12 mouse cellular contexts compared by ENCODE assay signal in genomic region chr2:157429735-157430134, GRCm38 (mm10). TPM values are rescaled to one million over a fixed set of nuclear protein-coding genes. Genes with fewer than 3 reads are reported as not detected.
DNase-seq lines count a peak whose midpoint lies in the region; ATAC-seq lines count a peak whose summit lies in the region.
"Had no signal": no experiment of that assay in that cellular context is flagged by ENCODE, and none has a peak within 500 bp of the region (broad histone marks: within the 10 kb centered on the region; RNA-seq: fewer than 3 reads in every experiment).

No protein-coding gene starts in this region.

- no peaks in the 10 kb centered on the region for H3K27me3 ChIP-seq in forebrain, embryonic 10.5 days (ENCODE audit: poor library complexity, severe bottlenecking)
- H3K27me3 ChIP-seq in forebrain, embryonic 15.5 days = no peaks in the 10 kb centered on the region
- H3K27me3 ChIP-seq in midbrain, embryonic 12.5 days = no peaks in the 10 kb centered on the region
- no peaks in the 10 kb centered on the region for H3K27me3 ChIP-seq in midbrain, embryonic 14.5 days (ENCODE audit: control insufficient read depth, insufficient read depth, low read length)
- no peaks in the 10 kb centered on the region for H3K27me3 ChIP-seq in embryonic facial prominence, embryonic 11.5 days (ENCODE audit: control insufficient read depth, insufficient read depth, low read length)
- no peaks in the 10 kb centered on the region for H3K27me3 ChIP-seq in limb, embryonic 15.5 days
- H3K27me3 ChIP-seq: heart, embryonic 13.5 days had no signal

- H3K4me1 ChIP-seq in forebrain, embryonic 10.5 days = peaks cover 99% of the 10 kb centered on the region
- H3K4me1 ChIP-seq in forebrain, embryonic 15.5 days = peaks cover 91% of the 10 kb centered on the region
- H3K4me1 ChIP-seq in midbrain, embryonic 12.5 days = peaks cover 83% of the 10 kb centered on the region
- peaks cover 46% of the 10 kb centered on the region for H3K4me1 ChIP-seq in midbrain, embryonic 14.5 days (ENCODE audit: control insufficient read depth, insufficient read depth, low read length)
- peaks cover 5% of the 10 kb centered on the region; the same call in 1 of the 2 replicates for H3K4me1 ChIP-seq in embryonic facial prominence, embryonic 11.5 days (ENCODE audit: control insufficient read depth, insufficient read depth, low read length)
- peaks cover 88% of the 10 kb centered on the region for H3K4me1 ChIP-seq in limb, embryonic 15.5 days

- 83% methylated on average over 7 of the region's 7 CpGs for WGBS in forebrain, embryonic 10.5 days
- WGBS in forebrain, embryonic 15.5 days = 85% methylated on average over 7 of the region's 7 CpGs
- 83% methylated on average over 7 of the region's 7 CpGs for WGBS in midbrain, embryonic 12.5 days
- 87% methylated on average over 7 of the region's 7 CpGs for WGBS in midbrain, embryonic 14.5 days
- WGBS in embryonic facial prominence, embryonic 11.5 days = 84% methylated on average over 7 of the region's 7 CpGs
- WGBS in limb, embryonic 15.5 days = 74% methylated on average over 7 of the region's 7 CpGs

- H3K4me2 ChIP-seq in forebrain, embryonic 15.5 days (replicated peaks) = no peak overlapping the region
- H3K4me2 ChIP-seq in midbrain, embryonic 12.5 days (replicated peaks) = no peak overlapping the region
- no peak overlapping the region for H3K4me2 ChIP-seq in midbrain, embryonic 14.5 days (ENCODE audit: low read length)
- H3K4me2 ChIP-seq in embryonic facial prominence, embryonic 11.5 days (ENCODE audit: low read depth, low read length) = no peak overlapping the region
- no peak overlapping the region for H3K4me2 ChIP-seq in limb, embryonic 15.5 days
- H3K4me2 ChIP-seq: heart, embryonic 13.5 days; lung, embryonic 14.5 days had no signal

- no peaks in the 10 kb centered on the region for H3K9me3 ChIP-seq in forebrain, embryonic 10.5 days
- H3K9me3 ChIP-seq in forebrain, embryonic 15.5 days = no peaks in the 10 kb centered on the region
- H3K9me3 ChIP-seq in midbrain, embryonic 12.5 days = no peaks in the 10 kb centered on the region
- no peaks in the 10 kb centered on the region for H3K9me3 ChIP-seq in midbrain, embryonic 14.5 days (ENCODE audit: control insufficient read depth, low read length)
- H3K9me3 ChIP-seq in embryonic facial prominence, embryonic 11.5 days (replicated peaks; ENCODE audit: control insufficient read depth, low read length) = no peaks in the 10 kb centered on the region
- no peaks in the 10 kb centered on the region for H3K9me3 ChIP-seq in limb, embryonic 15.5 days
- H3K9me3 ChIP-seq: heart, embryonic 13.5 days had no signal

- H3K36me3 ChIP-seq in forebrain, embryonic 10.5 days (replicated peaks) = peaks cover 83% of the 10 kb centered on the region
- H3K36me3 ChIP-seq in forebrain, embryonic 15.5 days = peaks cover 3% of the 10 kb centered on the region; the same call in 1 of the 2 replicates
- H3K36me3 ChIP-seq in midbrain, embryonic 12.5 days = peaks cover 31% of the 10 kb centered on the region; the same call in 1 of the 2 replicates
- H3K36me3 ChIP-seq in midbrain, embryonic 14.5 days (ENCODE audit: control insufficient read depth, insufficient read depth, low read length) = peaks cover 25% of the 10 kb centered on the region
- H3K36me3 ChIP-seq in embryonic facial prominence, embryonic 11.5 days (replicated peaks; ENCODE audit: control insufficient read depth, insufficient read depth, low read depth, low read length) = no peaks in the 10 kb centered on the region; the same call in 1 of the 2 replicates
- H3K36me3 ChIP-seq in limb, embryonic 15.5 days = peaks cover 34% of the 10 kb centered on the region

- DNase-seq in forebrain, embryonic 10.5 days (ENCODE audit: extremely low spot score, low spot score) = no peak
- DNase-seq in midbrain, embryonic 14.5 days = no peak
- no peak for DNase-seq in embryonic facial prominence, embryonic 11.5 days (ENCODE audit: low spot score)
- no peak for DNase-seq in gastrocnemius, adult 8-10 months (ENCODE audit: low spot score in 2 of 2)
- no peak for DNase-seq in adrenal gland, postnatal 10 days
- DNase-seq: cerebellum, postnatal 36 days; kidney, adult 18-20 months; lung, embryonic 14.5 days had no signal

- no peak for ATAC-seq in forebrain, embryonic 15.5 days (replicated peaks)
- no peak for ATAC-seq in midbrain, embryonic 12.5 days (ENCODE audit: low FRiP score, low read depth)
- no peak for ATAC-seq in midbrain, embryonic 14.5 days (ENCODE audit: low FRiP score, low TSS enrichment)
- ATAC-seq in embryonic facial prominence, embryonic 11.5 days (replicated peaks; ENCODE audit: insufficient number of reproducible peaks, low FRiP score, low TSS enrichment, low read depth) = no peak
- ATAC-seq in limb, embryonic 15.5 days (ENCODE audit: insufficient number of reproducible peaks, low FRiP score, low TSS enrichment, low read depth) = no peak

- H3K4me3 ChIP-seq in forebrain, embryonic 10.5 days = no peak overlapping the region
- no peak overlapping the region for H3K4me3 ChIP-seq in forebrain, embryonic 15.5 days
- no peak overlapping the region for H3K4me3 ChIP-seq in midbrain, embryonic 12.5 days
- H3K4me3 ChIP-seq in midbrain, embryonic 14.5 days (replicated peaks; ENCODE audit: low read depth, low read length) = no peak overlapping the region
- H3K4me3 ChIP-seq in embryonic facial prominence, embryonic 11.5 days (ENCODE audit: low read depth, low read length) = no peak overlapping the region
- no peak overlapping the region for H3K4me3 ChIP-seq in limb, embryonic 15.5 days
- H3K4me3 ChIP-seq: heart, embryonic 13.5 days had no signal

- 0 out of 2 replicates have a peak overlapping the region, but pooled peaks have one; percentile 37 for H3K27ac ChIP-seq in forebrain, embryonic 10.5 days
- H3K27ac ChIP-seq in forebrain, embryonic 15.5 days (replicated peaks) = no peak overlapping the region
- H3K27ac ChIP-seq in midbrain, embryonic 12.5 days (replicated peaks) = 0 out of 2 replicates have a peak overlapping the region, but pooled peaks have one; percentile 20
- H3K27ac ChIP-seq in midbrain, embryonic 14.5 days (replicated peaks; ENCODE audit: low read depth, low read length) = no peak overlapping the region
- peak overlapping the region; percentile 28; the same call in 1 of the 2 replicates for H3K27ac ChIP-seq in embryonic facial prominence, embryonic 11.5 days (replicated peaks; ENCODE audit: low read depth, low read length)
- peak overlapping the region; percentile 38; the same call in 1 of the 2 replicates for H3K27ac ChIP-seq in limb, embryonic 15.5 days
- H3K27ac ChIP-seq: heart, embryonic 13.5 days had no signal

- H3K9ac ChIP-seq in forebrain, embryonic 15.5 days (replicated peaks) = no peak overlapping the region
- no peak overlapping the region for H3K9ac ChIP-seq in midbrain, embryonic 12.5 days (replicated peaks)
- H3K9ac ChIP-seq in midbrain, embryonic 14.5 days (replicated peaks; ENCODE audit: low read length) = no peak overlapping the region
- H3K9ac ChIP-seq in embryonic facial prominence, embryonic 11.5 days (replicated peaks; ENCODE audit: low read length) = no peak overlapping the region
- H3K9ac ChIP-seq in limb, embryonic 15.5 days = no peak overlapping the region
- H3K9ac ChIP-seq: heart, embryonic 13.5 days; lung, embryonic 14.5 days had no signal

RNA-seq across cellular contexts. Expression of gene Src, which starts 11.5 kb away (rescaled TPM):
- polyA plus RNA-seq in forebrain, embryonic 10.5 days (2016; fragmentation: Nextera tagmentation; extraction: Ambion mirVana) = 19.2 and 19.6 TPM in 2 replicates
- polyA plus RNA-seq in forebrain, embryonic 15.5 days (2015; fragmentation: Nextera tagmentation; extraction: Ambion mirVana) = 35.6 and 37.9 TPM in 2 replicates
- 33.5 and 36.6 TPM in 2 replicates for polyA plus RNA-seq in midbrain, embryonic 12.5 days (2016; fragmentation: Nextera tagmentation; extraction: Ambion mirVana)
- 34.3 and 52.2 TPM in 2 replicates for polyA plus RNA-seq in midbrain, embryonic 14.5 days (2014; fragmentation: Nextera tagmentation; extraction: Ambion mirVana)
- 13.9 and 16.4 TPM in 2 replicates for polyA plus RNA-seq in embryonic facial prominence, embryonic 11.5 days (2014; fragmentation: Nextera tagmentation; extraction: Ambion mirVana)
- polyA plus RNA-seq in limb, embryonic 15.5 days (2015; fragmentation: Nextera tagmentation; extraction: Ambion mirVana) = 14.8 and 18.5 TPM in 2 replicates
- total RNA-seq in gastrocnemius, adult 8-10 months (2022) = 1 to 10 TPM; 1.3 to 2.3 (median 1.7) TPM
- 10 to 100 TPM; 18.9 to 21.8 TPM for total RNA-seq in adrenal gland, postnatal 10 days (2021)

Comparison
In these comparisons a context has a peak if more than half of its experiments do, and no peak if none do; other contexts are left out.
1. H3K27ac ChIP-seq: peak in forebrain, embryonic 10.5 days (single experiment), midbrain, embryonic 12.5 days (single experiment), embryonic facial prominence, embryonic 11.5 days (single experiment) and limb, embryonic 15.5 days (single experiment); none in forebrain, embryonic 15.5 days (single experiment) and midbrain, embryonic 14.5 days (single experiment).